Mouse (Mus musculus) kidney, adult 8-10 months (tissue): ENCODE results near the gene Sowaha.

Experiments
- DNase-seq, 2 experiments: peaks; one replicate each; pipeline ENCODE4 v3.0.0; 2022

Sowaha gene

GRCm38 (mm10) chr11:53504376-53504775, 24.3 kb upstream of the Sowaha start:
- no peak for DNase-seq

GRCm38 (mm10) chr11:53503738-53504137, 23.7 kb upstream of the Sowaha start:
- DNase-seq: no peak

GRCm38 (mm10) chr11:53502039-53502765, 22.1 kb upstream of the Sowaha start:
- DNase-seq: no peak

GRCm38 (mm10) chr11:53500569-53500968, 20.5 kb upstream of the Sowaha start:
- peak in 1 of 2 experiments; percentile 23 for DNase-seq

GRCm38 (mm10) chr11:53496946-53497345, 16.9 kb upstream of the Sowaha start:
- no peak for DNase-seq

- DNase-seq: no peak
These were observed 15.3 kb upstream of the Sowaha start for GRCm38 (mm10) chr11:53495417-53495816.

- no peak for DNase-seq
These were observed 13.3 kb upstream of the Sowaha start for GRCm38 (mm10) chr11:53493243-53493955.

- DNase-seq: no peak
These were observed 11.9 kb upstream of the Sowaha start for GRCm38 (mm10) chr11:53491954-53492401.

- DNase-seq: no peak
These were observed 9.3 kb upstream of the Sowaha start for GRCm38 (mm10) chr11:53489421-53489820.

- DNase-seq: no peak
These were observed 8.9 kb upstream of the Sowaha start for GRCm38 (mm10) chr11:53489007-53489406.

GRCm38 (mm10) chr11:53486822-53487594, 6.9 kb upstream of the Sowaha start:
- DNase-seq: peak; percentile 51 to 53

- no peak for DNase-seq
These were observed 6.3 kb upstream of the Sowaha start for GRCm38 (mm10) chr11:53486351-53486750.

- no peak for DNase-seq
These were observed 5.6 kb upstream of the Sowaha start for GRCm38 (mm10) chr11:53485719-53486118.

- DNase-seq: peak in 1 of 2 experiments; percentile 41
These were observed 3.3 kb upstream of the Sowaha start for GRCm38 (mm10) chr11:53483159-53483891.

GRCm38 (mm10) chr11:53481088-53481730, 1.1 kb upstream of the Sowaha start:
- DNase-seq: no peak

GRCm38 (mm10) chr11:53479171-53479782, 797 bp downstream of the Sowaha start:
- no peak for DNase-seq

GRCm38 (mm10) chr11:53478383-53479170, 1.5 kb downstream of the Sowaha start:
- no peak for DNase-seq

- DNase-seq: no peak
These were observed 2.2 kb downstream of the Sowaha start for GRCm38 (mm10) chr11:53477833-53478232.

GRCm38 (mm10) chr11:53475620-53476019, 4.5 kb downstream of the Sowaha start:
- no peak for DNase-seq

- DNase-seq: no peak
These were observed 7.4 kb downstream of the Sowaha start for GRCm38 (mm10) chr11:53472709-53473108.
